Mouse (Mus musculus) megakaryocyte, embryonic 14.5 days (primary cell): ENCODE measurements at regions not wholly inside any gene's neighbourhood (a gene's known extent, or its start where the extent isn't known, plus 50 kb on each side); places are given as distances from the start of the nearest gene placed in this dataset.

Experiments used
- FLI1 ChIP-seq: IDR thresholded peaks from 2 replicates; pipeline ENCODE4 v1.6.1; 2012; ENCODE audit warnings: low read length, inconsistent platforms, mixed read lengths
- GATA1 ChIP-seq: IDR thresholded peaks from 3 replicates; pipeline ENCODE4 v1.6.1; 2012; ENCODE audit warnings: mixed read lengths, low read length, inconsistent platforms, borderline replicate concordance

DNA sequence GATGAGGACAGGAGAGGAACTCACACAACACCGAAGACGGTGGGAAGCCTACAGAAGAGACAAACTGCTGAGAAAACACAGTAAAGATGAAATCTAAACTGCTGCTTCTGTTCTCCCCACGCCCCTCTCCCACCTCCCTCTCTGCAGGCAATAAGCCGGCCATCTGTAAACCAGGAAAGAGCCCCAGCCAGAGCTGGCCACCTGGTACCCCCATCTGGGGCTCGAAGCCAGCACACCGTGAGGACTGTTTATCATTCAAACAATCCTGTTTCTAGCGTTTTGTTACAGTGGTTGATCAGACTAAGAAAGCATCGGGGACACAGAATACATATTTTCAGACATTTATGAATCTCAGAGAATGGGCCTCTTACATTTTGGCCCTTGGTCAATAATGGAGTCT is 270.0 kb upstream of the 9630041A04Rik start:
- no peak for TF ChIP-seq FLI1
- TF ChIP-seq GATA1 = no peak
